Mouse (Mus musculus) CH12.LX (cell line): ENCODE measurements at regions not wholly inside any gene's neighbourhood (a gene's known extent, or its start where the extent isn't known, plus 50 kb on each side); places are given as distances from the start of the nearest gene placed in this dataset.

Experiments used
- DNase-seq: peaks from one replicate; pipeline ENCODE4 v3.0.0-alpha.2; 2013; ENCODE audit errors: extremely low read depth
- H3K27ac ChIP-seq: 2 replicates; pipeline ENCODE4 v1.5.1; 2012; ENCODE audit warnings: low read depth, mild to moderate bottlenecking, control low read depth, moderate library complexity; ENCODE audit not compliant: insufficient read depth
- H3K27me3 ChIP-seq: replicated peaks from 2 replicates; pipeline ENCODE3; 2012; ENCODE audit warnings: inconsistent platforms
- H3K36me3 ChIP-seq, 2 experiments: replicated peaks in 1 of 2; 2 replicates each; pipeline versions ENCODE3 to v1.6.1; 2012; ENCODE audit warnings: inconsistent platforms in 1 of 2, low read length in 1 of 2, mild to moderate bottlenecking in 1 of 2, mixed read lengths in 1 of 2, moderate library complexity in 1 of 2; ENCODE audit not compliant: control insufficient read depth in 1 of 2, insufficient read depth in 1 of 2
- H3K4me1 ChIP-seq, 2 experiments: 2 replicates each; pipeline ENCODE4 v1.6.1; 2012; ENCODE audit warnings: inconsistent platforms in 1 of 2, moderate library complexity in 1 of 2; ENCODE audit not compliant: insufficient read depth in 2 of 2, control insufficient read depth in 1 of 2
- H3K4me2 ChIP-seq: 2 replicates; pipeline ENCODE4 v1.6.1; 2012; ENCODE audit warnings: low read depth, mild to moderate bottlenecking, control low read depth; ENCODE audit not compliant: poor library complexity, insufficient read depth, severe bottlenecking
- H3K4me3 ChIP-seq, 3 experiments: fragments of 150-350 bp in 1 of 3; sonication (generic) in 1 of 3; replicated peaks in 1 of 3; 2 replicates each; pipeline versions ENCODE3 to v1.5.1; 2011 to 2012; ENCODE audit warnings: low read depth in 2 of 3, low read length in 2 of 3, mild to moderate bottlenecking in 2 of 3, moderate library complexity in 2 of 3, control low read depth in 1 of 3, improper control_type of control experiment in 1 of 3, inconsistent platforms in 1 of 3, mixed read lengths in 1 of 3; ENCODE audit not compliant: poor library complexity in 1 of 3
- H3K79me2 ChIP-seq: replicated peaks from 2 replicates; pipeline ENCODE4 v1.6.1; 2012; ENCODE audit warnings: mild to moderate bottlenecking, moderate library complexity; ENCODE audit not compliant: control insufficient read depth, poor library complexity, insufficient read depth, severe bottlenecking; ENCODE audit errors: extremely low read depth
- H3K9ac ChIP-seq: 2 replicates; pipeline ENCODE4 v1.6.1; 2012; ENCODE audit warnings: low read depth, mild to moderate bottlenecking, control low read depth, moderate library complexity; ENCODE audit not compliant: insufficient read depth
- H3K9me3 ChIP-seq: replicated peaks from 2 replicates; pipeline ENCODE3; 2012; ENCODE audit warnings: low read length, inconsistent platforms, mixed read lengths
- BHLHE40 ChIP-seq: IDR thresholded peaks from 2 replicates; pipeline ENCODE4 v1.6.1; 2011; ENCODE audit warnings: mild to moderate bottlenecking, low read depth, low read length, improper control_type of control experiment
- CHD1 ChIP-seq: IDR thresholded peaks from 2 replicates; pipeline ENCODE4 v1.6.1; 2012; ENCODE audit warnings: low read depth, low read length, improper control_type of control experiment, inconsistent platforms
- CHD2 ChIP-seq: IDR thresholded peaks from 2 replicates; pipeline ENCODE4 v1.6.1; 2011; ENCODE audit warnings: low read length, improper control_type of control experiment
- E2F4 ChIP-seq: IDR thresholded peaks from 2 replicates; pipeline ENCODE4 v1.6.1; 2011; ENCODE audit warnings: low read depth, low read length, improper control_type of control experiment; ENCODE audit not compliant: insufficient replicate concordance
- HCFC1 ChIP-seq: IDR thresholded peaks from 2 replicates; pipeline ENCODE4 v1.6.1; 2012; ENCODE audit warnings: low read depth, mild to moderate bottlenecking, inconsistent platforms, low read length, improper control_type of control experiment
- IRF4 ChIP-seq: IDR thresholded peaks from 2 replicates; pipeline ENCODE4 v1.6.1; 2014; ENCODE audit warnings: low read depth, mild to moderate bottlenecking, inconsistent platforms, low read length, improper control_type of control experiment
- JUN ChIP-seq: IDR thresholded peaks from 2 replicates; pipeline ENCODE4 v1.6.1; 2011; ENCODE audit warnings: low read depth, mild to moderate bottlenecking, low read length, improper control_type of control experiment, moderate library complexity; ENCODE audit not compliant: insufficient read depth
- MAFK ChIP-seq: IDR thresholded peaks from 2 replicates; pipeline ENCODE4 v1.6.1; 2011; ENCODE audit warnings: low read length, improper control_type of control experiment; ENCODE audit not compliant: insufficient replicate concordance
- MAX ChIP-seq: IDR thresholded peaks from 2 replicates; pipeline ENCODE4 v1.6.1; 2011; ENCODE audit warnings: low read length, improper control_type of control experiment
- MAZ ChIP-seq: IDR thresholded peaks from 2 replicates; pipeline ENCODE4 v1.6.1; 2012; ENCODE audit warnings: low read depth, mild to moderate bottlenecking, inconsistent platforms, low read length, improper control_type of control experiment, moderate library complexity
- MXI1 ChIP-seq: IDR thresholded peaks from 2 replicates; pipeline ENCODE4 v1.6.1; 2011; ENCODE audit warnings: mild to moderate bottlenecking, low read depth, low read length, improper control_type of control experiment
- NELFE ChIP-seq: IDR thresholded peaks from 2 replicates; pipeline ENCODE4 v1.6.1; 2011; ENCODE audit warnings: low read depth, low read length, improper control_type of control experiment
- NRF1 ChIP-seq: IDR thresholded peaks from 2 replicates; pipeline ENCODE4 v1.6.1; 2014; ENCODE audit warnings: low read depth, mild to moderate bottlenecking, inconsistent platforms, low read length, improper control_type of control experiment, moderate library complexity
- PAX5 ChIP-seq: IDR thresholded peaks from 2 replicates; pipeline ENCODE4 v1.6.1; 2012; ENCODE audit warnings: low read length, inconsistent platforms, mixed read lengths
- POLR2A ChIP-seq: IDR thresholded peaks from 2 replicates; pipeline ENCODE4 v1.6.1; 2011; ENCODE audit warnings: low read depth, mild to moderate bottlenecking, improper control_type of control experiment, low read length
- POLR2AphosphoS2 ChIP-seq: IDR thresholded peaks from 2 replicates; pipeline ENCODE4 v1.6.1; 2011; ENCODE audit warnings: low read depth, low read length, improper control_type of control experiment
- RAD21 ChIP-seq: IDR thresholded peaks from 2 replicates; pipeline ENCODE4 v1.6.1; 2011; ENCODE audit warnings: low read depth, mild to moderate bottlenecking, low read length, improper control_type of control experiment, moderate library complexity
- SIN3A ChIP-seq: IDR thresholded peaks from 2 replicates; pipeline ENCODE4 v1.6.1; 2012; ENCODE audit warnings: low read length, improper control_type of control experiment, inconsistent platforms
- TCF12 ChIP-seq: IDR thresholded peaks from 2 replicates; pipeline ENCODE4 v1.6.1; 2014; ENCODE audit warnings: low read depth, mild to moderate bottlenecking, inconsistent platforms, low read length, improper control_type of control experiment
- UBTF ChIP-seq: IDR thresholded peaks from 2 replicates; pipeline ENCODE4 v1.6.1; 2012; ENCODE audit warnings: low read depth, mild to moderate bottlenecking, inconsistent platforms, low read length, improper control_type of control experiment, moderate library complexity
- USF2 ChIP-seq: conservative IDR thresholded peaks from 2 replicates; pipeline ENCODE4 v1.6.1; 2011; ENCODE audit warnings: low read depth, low read length, improper control_type of control experiment
- ZKSCAN1 ChIP-seq: IDR thresholded peaks from 2 replicates; pipeline ENCODE4 v1.6.1; 2012; ENCODE audit warnings: low read depth, inconsistent platforms, low read length, improper control_type of control experiment, borderline replicate concordance
- ZMIZ1 ChIP-seq: IDR thresholded peaks from 2 replicates; pipeline ENCODE4 v1.6.1; 2012; ENCODE audit warnings: low read depth, mild to moderate bottlenecking, inconsistent platforms, low read length, improper control_type of control experiment
- ZNF384 ChIP-seq: IDR thresholded peaks from 2 replicates; pipeline ENCODE4 v1.6.1; 2012; ENCODE audit warnings: low read depth, low read length, improper control_type of control experiment, inconsistent platforms
- dilution Hi-C: fragments of 300-500 bp; cut with MboI; formaldehyde crosslinking; loops from 2 replicates; pipeline ENCODE4 v1.14.3; 2020; ENCODE audit warnings: low sequenced_read_pairs; ENCODE audit not compliant: extremely low pct_unique_long_range_greater_than_20kb, extremely low pct_ligation_motif_present
- in situ Hi-C: fragments of 300-500 bp; cut with MboI; formaldehyde crosslinking; loops from 3 replicates; pipeline ENCODE4 v1.14.3; 2019; ENCODE audit warnings: low sequenced_read_pairs, low pct_ligation_motif_present, low pct_unique_long_range_greater_than_20kb, mixed read lengths

DNA sequence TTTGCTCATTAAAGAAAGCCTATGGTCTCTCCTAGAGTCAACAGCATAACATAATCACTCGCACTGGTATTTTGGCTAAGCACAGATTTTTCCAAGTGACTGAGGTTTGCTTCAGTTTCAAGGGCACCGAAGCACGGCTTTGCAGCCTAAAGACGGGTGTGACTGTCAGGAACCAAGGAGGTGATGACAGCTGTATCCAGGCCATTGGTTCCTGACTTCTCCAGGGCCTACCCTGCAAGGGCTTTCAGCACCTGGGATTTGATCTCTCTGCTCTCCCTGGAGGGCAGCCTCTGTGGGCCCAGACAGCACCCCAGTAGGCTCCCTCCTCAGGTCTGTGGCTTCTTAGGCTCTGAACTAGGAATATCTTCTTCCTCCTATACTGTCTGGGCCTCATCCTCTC, 75.3 kb upstream of the Trim2 start (continued):
- no peak for TF ChIP-seq TCF12
- TF ChIP-seq HCFC1, result no peak

DNA sequence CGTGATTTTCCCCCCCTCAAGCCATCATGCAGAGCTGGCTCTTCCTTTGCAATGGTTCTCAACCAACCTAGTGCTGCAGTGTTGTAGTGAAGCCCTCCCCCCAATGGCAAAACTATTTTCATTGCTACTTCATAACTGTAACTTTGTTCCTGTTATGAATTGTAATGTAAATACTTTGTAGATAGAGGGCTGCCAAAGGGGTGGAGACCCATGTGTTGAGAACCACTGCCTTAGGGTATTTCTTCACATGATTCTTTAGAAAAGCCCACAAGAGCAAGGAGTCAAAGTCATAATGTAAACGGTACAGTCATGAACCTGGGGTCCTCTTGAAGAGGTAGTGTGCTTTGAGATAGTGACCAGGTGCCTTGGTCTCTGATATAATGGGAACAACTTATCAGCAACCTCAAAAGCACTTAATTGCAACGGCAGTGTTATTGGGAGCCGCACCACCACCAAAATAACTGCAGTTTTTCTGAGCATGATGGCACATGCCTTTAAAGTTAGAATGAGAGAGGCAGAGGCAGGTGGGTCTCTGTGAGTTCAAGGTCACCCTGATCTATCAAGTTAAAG, 72.4 kb upstream of the Trim2 start:
- dilution Hi-C loops (no loop called here), in situ Hi-C loops (no loop called here)
- Histone ChIP-seq H3K36me3 (no peaks in the 10 kb centered on the region), H3K27me3 (no peaks in the 10 kb centered on the region), H3K4me1 (peaks cover 0 to 2% of the 10 kb centered on the region in 2 experiments; a peak in 1 of 4 replicates), H3K9ac (no peak overlapping the region), H3K27ac (no peak overlapping the region), H3K4me2 (no peak overlapping the region), H3K9me3 (no peaks in the 10 kb centered on the region), H3K4me3 (no peak overlapping the region), H3K79me2 (no peaks in the 10 kb centered on the region)
- TF ChIP-seq MAZ, result no peak
- no peak for TF ChIP-seq SIN3A
- no peak for TF ChIP-seq MAX
- TF ChIP-seq NELFE, result no peak
- no peak for TF ChIP-seq MXI1
- TF ChIP-seq POLR2AphosphoS2, result no peak
- no peak for TF ChIP-seq UBTF
- TF ChIP-seq CHD1, result no peak
- no peak for TF ChIP-seq ZNF384
- TF ChIP-seq CHD2, result no peak
- no peak for TF ChIP-seq ZMIZ1
- TF ChIP-seq JUN, result no peak
- no peak for DNase-seq

DNA sequence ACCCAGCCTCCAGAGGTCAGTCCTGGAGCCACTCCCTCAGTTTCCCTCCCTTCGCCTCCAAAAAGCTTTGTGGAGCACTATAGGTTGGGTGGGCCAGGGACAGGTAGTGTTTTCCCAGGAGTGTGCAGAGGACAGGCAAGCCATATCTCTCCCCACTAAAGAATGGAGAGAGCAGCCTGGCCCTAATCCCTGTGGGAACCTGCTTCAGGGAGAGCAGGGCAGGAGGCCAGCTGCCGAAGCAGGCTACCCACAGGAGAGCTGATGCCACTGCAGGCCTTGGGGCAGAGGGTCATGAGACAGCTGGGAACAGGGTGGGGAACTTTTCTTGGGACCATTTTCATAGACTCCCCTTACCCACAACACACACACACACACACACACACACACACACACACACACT, 69.8 kb upstream of the Trim2 start:
- TF ChIP-seq ZKSCAN1 (no peak), JUN (no peak), CHD1 (no peak), ZNF384 (no peak), RAD21 (no peak), USF2 (no peak), POLR2A (no peak), PAX5 (no peak), SIN3A (no peak), NRF1 (no peak), IRF4 (no peak), MAFK (no peak), BHLHE40 (no peak), POLR2AphosphoS2 (no peak), E2F4 (no peak), UBTF (no peak), MXI1 (no peak)
- no peaks in the 10 kb centered on the region for H3K9me3 ChIP-seq
- H3K4me3 ChIP-seq, result no peak overlapping the region
- H3K36me3 ChIP-seq, result no peaks in the 10 kb centered on the region
- DNase-seq, result no peak
- dilution Hi-C loops, result no loop called here
- H3K79me2 ChIP-seq, result no peaks in the 10 kb centered on the region
- no peak overlapping the region for H3K27ac ChIP-seq
- peaks cover 0 to 1% of the 10 kb centered on the region in 2 experiments; a peak in 1 of 4 replicates for H3K4me1 ChIP-seq
- no peaks in the 10 kb centered on the region for H3K27me3 ChIP-seq
- no peak overlapping the region for H3K4me2 ChIP-seq
- in situ Hi-C loops, result no loop called here
- no peak overlapping the region for H3K9ac ChIP-seq
